Mouse (Mus musculus) spleen, adult 2 months (tissue): ENCODE data around the gene Adh4.

Experiments
- CTCF ChIP-seq: fragments of 200-500 bp; IDR thresholded peaks from 2 replicates; pipeline ENCODE4 v1.5.1; 2011; ENCODE audit warnings: mild to moderate bottlenecking, inconsistent platforms; ENCODE audit not compliant: insufficient read depth, insufficient read length, insufficient replicate concordance; ENCODE audit errors: extremely low read depth
- POLR2A ChIP-seq: fragments of 200-500 bp; IDR thresholded peaks from 2 replicates; pipeline ENCODE4 v1.6.1; 2011; ENCODE audit warnings: low read depth, low read length, inconsistent platforms

- TF ChIP-seq POLR2A (peak; percentile 40; the same call in 1 of the 2 replicates), CTCF (no peak)
These were observed 27.6 kb downstream of the Adh4 start, which contains the start of gene Adh5 for GRCm38 (mm10) chr3:138442612-138443464.
